8 mouse cellular contexts compared by ENCODE assay signal in the genomic region with DNA sequence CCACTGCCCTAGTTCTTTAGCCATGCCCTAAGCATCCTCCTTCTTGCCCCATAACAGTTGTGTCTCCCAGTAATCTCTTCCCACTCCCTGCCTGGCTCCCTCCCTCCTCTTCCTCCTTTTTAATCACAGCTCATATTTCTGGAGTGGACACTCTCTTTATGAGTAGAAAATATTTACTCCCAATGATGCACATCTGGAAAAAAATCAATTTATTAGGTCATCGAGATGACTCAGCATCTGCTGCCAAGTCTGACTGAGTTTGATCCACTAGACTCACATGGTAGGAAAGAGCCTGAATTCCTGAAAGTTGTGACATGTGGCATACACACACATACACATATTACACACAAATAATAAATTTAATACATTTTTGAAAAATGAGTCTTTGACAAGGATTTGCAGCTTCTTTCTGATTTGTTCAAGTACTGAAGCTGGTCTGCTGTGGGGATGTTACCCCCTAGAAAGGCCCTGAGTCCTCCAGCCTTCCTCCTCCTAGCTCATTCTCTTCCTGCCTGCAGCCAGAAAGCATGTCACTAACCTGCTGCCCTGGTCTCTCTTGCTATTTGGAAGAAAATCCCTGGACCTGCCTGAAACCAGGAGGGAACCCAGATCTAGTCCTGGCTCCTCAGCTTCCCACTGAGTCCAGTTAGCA. TPM values are rescaled to one million over a fixed set of nuclear protein-coding genes. Genes with fewer than 3 reads are reported as not detected.
DNase-seq lines count a peak whose midpoint lies in the region; ATAC-seq and TF ChIP-seq lines count a peak whose summit lies in the region.

No protein-coding gene starts in this region.

- H3K27me3 ChIP-seq in CH12.LX (replicated peaks) (no peaks in the 10 kb centered on the region), MEL (ENCODE audit: control insufficient read depth in 1 of 2, insufficient read depth in 2 of 2, low read length in 2 of 2) (no peaks in the 10 kb centered on the region)
- H3K27me3 ChIP-seq in heart, postnatal 0 days (ENCODE audit: control insufficient read depth, insufficient read depth, low read length), result no peaks in the 10 kb centered on the region
- no peaks in the 10 kb centered on the region for H3K27me3 ChIP-seq in liver, embryonic 15.5 days

- WGBS in heart, postnatal 0 days, result 83% methylated on average over 1 of the region's 1 CpGs
- WGBS in liver, embryonic 15.5 days (ENCODE audit: insufficient replicate concordance), result 43% methylated on average over 1 of the region's 1 CpGs

- TF ChIP-seq POLR2A in CH12.LX (IDR thresholded peaks at IDR 0.05; ENCODE audit: low read depth, low read length), result peak; percentile 35; the same call in 1 of the 2 replicates
- TF ChIP-seq POLR2A in MEL (IDR thresholded peaks at IDR 0.05; ENCODE audit: control insufficient read depth in 1 of 2, insufficient read depth in 1 of 2, low read depth in 1 of 2, low read length in 2 of 2, poor library complexity in 1 of 2), result peak in 1 of 2 experiments; percentile 59; a peak in 1 of 4 replicates

- H3K9me3 ChIP-seq in CH12.LX (replicated peaks; ENCODE audit: low read length) (no peaks in the 10 kb centered on the region), MEL (replicated peaks; ENCODE audit: insufficient read depth, low read length) (no peaks in the 10 kb centered on the region)
- H3K9me3 ChIP-seq in heart, postnatal 0 days (replicated peaks; ENCODE audit: control insufficient read depth, low read length), result no peaks in the 10 kb centered on the region
- H3K9me3 ChIP-seq in liver, embryonic 15.5 days (replicated peaks), result no peaks in the 10 kb centered on the region

- peak overlapping the region; percentile 34 for H3K9ac ChIP-seq in CH12.LX (ENCODE audit: insufficient read depth, low read depth)
- H3K9ac ChIP-seq in MEL (ENCODE audit: control insufficient read depth, low read depth, low read length, poor library complexity, severe bottlenecking), result peak overlapping the region; percentile 82
- no peak overlapping the region for H3K9ac ChIP-seq in heart, postnatal 0 days (replicated peaks; ENCODE audit: low read depth, low read length)
- peak overlapping the region; percentile 49 for H3K9ac ChIP-seq in liver, embryonic 15.5 days

- no peak for ATAC-seq in heart, postnatal 0 days (ENCODE audit: insufficient read depth, low read depth)
- no peak for ATAC-seq in liver, embryonic 15.5 days (ENCODE audit: insufficient read depth)

- H3K4me2 ChIP-seq in CH12.LX (ENCODE audit: insufficient read depth, low read depth, poor library complexity, severe bottlenecking), result peak overlapping the region; percentile 86
- H3K4me2 ChIP-seq in heart, postnatal 0 days (ENCODE audit: low read depth, low read length), result peak overlapping the region; percentile 75
- peak overlapping the region; percentile 71 for H3K4me2 ChIP-seq in liver, embryonic 15.5 days

- TF ChIP-seq RAD21 in CH12.LX (IDR thresholded peaks at IDR 0.05; ENCODE audit: low read depth, low read length), result no peak
- no peak for TF ChIP-seq RAD21 in MEL (IDR thresholded peaks at IDR 0.05; ENCODE audit: low read depth, low read length)

- no peak for DNase-seq in CH12.LX (ENCODE audit: extremely low read depth)
- no peak for DNase-seq in MEL (ENCODE audit: low read depth, low spot score)
- DNase-seq in heart, postnatal 0 days (ENCODE audit: low spot score), result no peak
- DNase-seq in left cerebral cortex, postnatal 10 days (ENCODE audit: extremely low spot score in 1 of 2, low spot score in 2 of 2), result no peak
- no peak for DNase-seq in embryo, embryonic 10 days (ENCODE audit: low spot score)
- DNase-seq in kidney, adult 11 months, result no peak
- no peak for DNase-seq in spleen, postnatal 10 days (ENCODE audit: low spot score in 2 of 2)

- H3K27ac ChIP-seq in CH12.LX (ENCODE audit: insufficient read depth, low read depth), result peak overlapping the region; percentile 83
- H3K27ac ChIP-seq in MEL (ENCODE audit: control insufficient read depth, low read depth, low read length), result peak overlapping the region; percentile 76
- H3K27ac ChIP-seq in heart, postnatal 0 days (ENCODE audit: low read depth), result peak overlapping the region; percentile 52
- peak overlapping the region; percentile 78 for H3K27ac ChIP-seq in liver, embryonic 15.5 days (replicated peaks)

- dilution Hi-C loops in CH12.LX (cut with MboI; ENCODE audit: extremely low pct_ligation_motif_present, extremely low pct_unique_long_range_greater_than_20kb, low sequenced_read_pairs), result no loop called here

- H3K4me1 ChIP-seq in CH12.LX (ENCODE audit: control insufficient read depth in 1 of 2, insufficient read depth in 2 of 2) (peaks cover 16 to 54% of the 10 kb centered on the region in 2 experiments), MEL (ENCODE audit: control insufficient read depth in 1 of 2, insufficient read depth in 2 of 2, low read length in 2 of 2) (peaks cover 4 to 17% of the 10 kb centered on the region in 2 experiments)
- 0 out of 2 replicates have a peak, but pooled peaks cover 3% of the 10 kb centered on the region for H3K4me1 ChIP-seq in heart, postnatal 0 days (ENCODE audit: control insufficient read depth, insufficient read depth)
- peaks cover 29% of the 10 kb centered on the region for H3K4me1 ChIP-seq in liver, embryonic 15.5 days (replicated peaks)

- TF ChIP-seq EP300 in CH12.LX (IDR thresholded peaks at IDR 0.05; ENCODE audit: low read length) (no peak), MEL (IDR thresholded peaks at IDR 0.05; ENCODE audit: low read depth in 1 of 2, low read length in 2 of 2) (no peak)
- no peak for TF ChIP-seq EP300 in heart, postnatal 0 days (IDR thresholded peaks at IDR 0.05; ENCODE audit: low read depth)

- peaks cover 66% of the 10 kb centered on the region for H3K79me2 ChIP-seq in CH12.LX (replicated peaks; ENCODE audit: control insufficient read depth, extremely low read depth, insufficient read depth, poor library complexity, severe bottlenecking)
- H3K79me2 ChIP-seq in MEL (ENCODE audit: control insufficient read depth, insufficient read depth, low read length, poor library complexity), result peaks cover 33% of the 10 kb centered on the region

- H3K4me3 ChIP-seq in CH12.LX (replicated peaks in 1 of 3; ENCODE audit: low read depth in 2 of 3, low read length in 2 of 3, poor library complexity in 1 of 3), result peak overlapping the region; percentile 29 to 77 (median 37)
- H3K4me3 ChIP-seq in MEL (ENCODE audit: control insufficient read depth in 1 of 2, insufficient read depth in 1 of 2, low read depth in 2 of 2, low read length in 2 of 2), result peak overlapping the region; percentile 6 to 43; a peak in 3 of 4 replicates
- peak overlapping the region; percentile 48; the same call in 1 of the 2 replicates for H3K4me3 ChIP-seq in heart, postnatal 0 days (ENCODE audit: low read depth, low read length)
- H3K4me3 ChIP-seq in liver, embryonic 15.5 days (replicated peaks), result peak overlapping the region; percentile 70

- intact Hi-C loops in left cerebral cortex, postnatal 10 days (cut with DNase I), result no loop called here

- TF ChIP-seq CTCF in CH12.LX (conservative IDR thresholded peaks at IDR 0.05 in 1 of 2, IDR thresholded peaks at IDR 0.05 in 1 of 2; ENCODE audit: low read depth in 2 of 2, low read length in 2 of 2), result no peak
- no peak for TF ChIP-seq CTCF in MEL (IDR thresholded peaks at IDR 0.05 in 2 of 3, conservative IDR thresholded peaks at IDR 0.05 in 1 of 3; ENCODE audit: control insufficient read depth in 1 of 3, insufficient read depth in 1 of 3, low read depth in 2 of 3, low read length in 3 of 3, poor library complexity in 1 of 3, severe bottlenecking in 1 of 3)
- no peak for TF ChIP-seq CTCF in heart, postnatal 0 days (IDR thresholded peaks at IDR 0.05; ENCODE audit: low read depth)

- in situ Hi-C loops in CH12.LX (cut with MboI; ENCODE audit: low pct_ligation_motif_present, low pct_unique_long_range_greater_than_20kb, low sequenced_read_pairs), result loop anchor here (10.0 kb wide), 2 partner anchors 232 to 558 kb away; no protein-coding TSS in a partner anchor

- peaks cover 8 to 16% of the 10 kb centered on the region in 2 experiments for H3K36me3 ChIP-seq in CH12.LX (replicated peaks in 1 of 2; ENCODE audit: control insufficient read depth in 1 of 2, insufficient read depth in 1 of 2, low read length in 1 of 2)
- peaks cover 5 to 23% of the 10 kb centered on the region in 2 experiments for H3K36me3 ChIP-seq in MEL (ENCODE audit: control insufficient read depth in 1 of 2, insufficient read depth in 2 of 2, low read length in 2 of 2)
- peaks cover 5% of the 10 kb centered on the region for H3K36me3 ChIP-seq in heart, postnatal 0 days (replicated peaks; ENCODE audit: control insufficient read depth, insufficient read depth, low read length)
- H3K36me3 ChIP-seq in liver, embryonic 15.5 days (replicated peaks), result peaks cover 12% of the 10 kb centered on the region

TF ChIP-seq in CH12.LX, 34 proteins besides CTCF, POLR2A, EP300 and RAD21 (continues in another document):
- TF ChIP-seq CHD1 (IDR thresholded peaks at IDR 0.05; ENCODE audit: low read depth, low read length) (peak; percentile 29; the same call in 1 of the 2 replicates), ZC3H11A (IDR thresholded peaks at IDR 0.05; ENCODE audit: low read depth, low read length) (no peak)

TF ChIP-seq in MEL, 35 proteins besides CTCF, POLR2A, EP300 and RAD21 (continues in another document):
- no peak for TF ChIP-seq MAFK (IDR thresholded peaks at IDR 0.05; ENCODE audit: borderline replicate concordance, low read depth, low read length)

RNA-seq across cellular contexts. Expression of gene Gm4952, which starts 27.0 kb away (rescaled TPM):
- 0.13 and 0.17 TPM in 2 replicates for total RNA-seq in CH12.LX (2012; rRNA removed)
- total RNA-seq in CH12.LX (2014; rRNA removed), result 0.26 TPM in 1 of 2 replicates, not detected in the other
- polyA plus RNA-seq in CH12.LX (2012; ENCODE audit: insufficient read length, low read depth), result not detected in 2 replicates
- total RNA-seq in MEL (2012; rRNA removed), result not detected in 2 replicates
- under 1 TPM in 1 of 2 experiments, not detected in 1; 0.06 TPM for polyA plus RNA-seq in MEL (2012; ENCODE audit: insufficient read depth in 1 of 2, insufficient read length in 2 of 2, low read depth in 1 of 2, low replicate concordance in 2 of 2, missing spikeins in 1 of 2)
- total RNA-seq in heart, postnatal 0 days (2014; rRNA removed; ENCODE audit: low replicate concordance), result not detected in 2 replicates
- polyA plus RNA-seq in heart, postnatal 0 days (2015; fragmentation: Nextera tagmentation; extraction: Ambion mirVana), result 0.14 TPM in 1 of 2 replicates, not detected in the other
- 12.6 and 15.3 TPM in 2 replicates for polyA plus RNA-seq in liver, embryonic 15.5 days (2015; fragmentation: Nextera tagmentation; extraction: Ambion mirVana)
- not detected for total RNA-seq in left cerebral cortex, postnatal 10 days (2021)

RNA-seq across cellular contexts. Expression of gene Fam111a, which starts 27.2 kb away (rescaled TPM):
- total RNA-seq in CH12.LX (2012; rRNA removed) (47.6 and 53.6 TPM in 2 replicates), CH12.LX (2014; rRNA removed) (92.6 and 110 TPM in 2 replicates), MEL (2012; rRNA removed) (53.1 and 56.1 TPM in 2 replicates)
- polyA plus RNA-seq in CH12.LX (2012; ENCODE audit: insufficient read length, low read depth) (102 and 103 TPM in 2 replicates), MEL (2012; ENCODE audit: insufficient read depth in 1 of 2, insufficient read length in 2 of 2, low read depth in 1 of 2, low replicate concordance in 2 of 2, missing spikeins in 1 of 2) (100 to 1,000 TPM in 1 of 2 experiments, 10 to 100 TPM in 1; 75.9 to 157 TPM)
- total RNA-seq in heart, postnatal 0 days (2014; rRNA removed; ENCODE audit: low replicate concordance), result 8.4 and 9.3 TPM in 2 replicates
- polyA plus RNA-seq in heart, postnatal 0 days (2015; fragmentation: Nextera tagmentation; extraction: Ambion mirVana), result 6.6 and 8.6 TPM in 2 replicates
- 21.4 and 23.8 TPM in 2 replicates for polyA plus RNA-seq in liver, embryonic 15.5 days (2015; fragmentation: Nextera tagmentation; extraction: Ambion mirVana)
- 1 to 10 TPM; 3.7 to 3.9 TPM for total RNA-seq in left cerebral cortex, postnatal 10 days (2021)

Comparison
In these comparisons a context has a peak if more than half of its experiments do, and no peak if none do; other contexts are left out.
1. Of the 35 proteins assayed by ChIP-seq in both MEL and CH12.LX: peak only in MEL: none; only in CH12.LX: CHD1 and MAFK; in both: none; in neither: 32; mixed calls (peak in some experiments, not most) for 1.